Mouse (Mus musculus) erythroblast, embryonic 14.5 days (primary cell): ENCODE results near the gene 1700010B08Rik.

ENCODE experiments used
- GATA1 ChIP-seq: IDR thresholded peaks from 2 replicates; pipeline ENCODE4 v1.6.1; 2012; ENCODE audit warnings: low read length, inconsistent platforms, mixed read lengths
- TAL1 ChIP-seq: IDR thresholded peaks from 3 replicates; pipeline ENCODE4 v1.6.1; 2012; ENCODE audit warnings: low read length, inconsistent platforms, mixed read lengths

DNA sequence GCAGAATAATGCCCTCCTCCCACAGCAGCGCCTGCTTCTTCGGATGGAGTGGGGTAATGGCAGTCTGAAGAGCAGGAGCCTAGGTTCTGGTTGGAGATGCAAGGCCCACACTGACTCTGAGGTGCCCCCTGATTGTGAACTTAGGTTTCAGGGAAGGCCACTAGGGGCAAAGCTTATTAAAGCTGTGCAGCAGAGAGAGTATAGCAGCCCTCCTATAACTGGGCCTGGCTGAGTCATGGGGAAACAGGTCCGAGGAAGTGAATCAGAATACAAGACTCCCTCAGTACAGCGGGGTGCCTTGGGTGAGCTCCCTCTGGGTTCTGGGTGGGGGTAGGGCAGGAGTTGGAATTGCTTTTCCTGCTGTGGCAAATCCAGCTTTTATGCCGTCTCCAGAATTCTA is 51.4 kb downstream of the 1700010B08Rik start:
- TF ChIP-seq GATA1, result no peak
- no peak for TF ChIP-seq TAL1
